Mouse (Mus musculus) heart, embryonic 12.5 days (tissue): ENCODE data around the gene Cap2. TPM values are rescaled to one million over a fixed set of nuclear protein-coding genes. Genes with fewer than 3 reads are reported as not detected.
A peak's percentile ranks its signal among the peaks of the same experiment; 100 is the strongest.

Experiments
- ATAC-seq: fragments of 200-750 bp; cut with Nextera tagmentation; 2 replicates; pipeline ENCODE4 v1.8.0; 2017; ENCODE audit warnings: moderate TSS enrichment, moderate library complexity; ENCODE audit not compliant: insufficient number of reproducible peaks, low FRiP score
- H3K27ac ChIP-seq: fragments of 300-500 bp; sonication (generic); 2 replicates; pipeline ENCODE4 v1.5.1; 2016; ENCODE audit warnings: mild to moderate bottlenecking, moderate library complexity; ENCODE audit not compliant: poor library complexity, severe bottlenecking
- H3K27me3 ChIP-seq: fragments of 300-500 bp; sonication (generic); replicated peaks from 2 replicates; pipeline ENCODE4 v1.6.1; 2016; ENCODE audit warnings: mild to moderate bottlenecking, moderate library complexity
- H3K36me3 ChIP-seq: fragments of 300-500 bp; sonication (generic); 2 replicates; pipeline ENCODE4 v1.6.1; 2016; ENCODE audit warnings: mild to moderate bottlenecking, moderate library complexity
- H3K4me1 ChIP-seq: fragments of 300-500 bp; sonication (generic); replicated peaks from 2 replicates; pipeline ENCODE4 v1.6.1; 2016; ENCODE audit warnings: mild to moderate bottlenecking
- H3K4me2 ChIP-seq: fragments of 300-500 bp; sonication (generic); 2 replicates; pipeline ENCODE4 v1.6.1; 2016; ENCODE audit warnings: mild to moderate bottlenecking, moderate library complexity
- H3K4me3 ChIP-seq: fragments of 300-500 bp; sonication (generic); 2 replicates; pipeline ENCODE4 v1.5.1; 2016; ENCODE audit warnings: mild to moderate bottlenecking
- H3K9ac ChIP-seq: fragments of 300-500 bp; sonication (generic); 2 replicates; pipeline ENCODE4 v1.6.1; 2016; ENCODE audit warnings: mild to moderate bottlenecking, moderate library complexity
- H3K9me3 ChIP-seq: fragments of 300-500 bp; sonication (generic); replicated peaks from 2 replicates; pipeline ENCODE4 v1.6.1; 2016; ENCODE audit warnings: mild to moderate bottlenecking, moderate library complexity
- WGBS: fragments of 180-500 bp; shearing (Covaris S2); methylation state at CpG from one replicate; pipeline ENCODE4 v1.1.7; 2016; 5-methylcytosine and 5-hydroxymethylcytosine counted together
- polyA plus RNA-seq: library from polyadenylated mRNA; unstranded; fragments of >200 nt; fragmentation: Nextera tagmentation; extraction: Ambion mirVana; gene quantifications from 2 replicates; pipeline ENCODE4 v1.2.1, GENCODE M21; 2016

The Cap2 gene
- polyA plus RNA-seq, 1 experiment from 2014 or later, result 177 TPM

DNA sequence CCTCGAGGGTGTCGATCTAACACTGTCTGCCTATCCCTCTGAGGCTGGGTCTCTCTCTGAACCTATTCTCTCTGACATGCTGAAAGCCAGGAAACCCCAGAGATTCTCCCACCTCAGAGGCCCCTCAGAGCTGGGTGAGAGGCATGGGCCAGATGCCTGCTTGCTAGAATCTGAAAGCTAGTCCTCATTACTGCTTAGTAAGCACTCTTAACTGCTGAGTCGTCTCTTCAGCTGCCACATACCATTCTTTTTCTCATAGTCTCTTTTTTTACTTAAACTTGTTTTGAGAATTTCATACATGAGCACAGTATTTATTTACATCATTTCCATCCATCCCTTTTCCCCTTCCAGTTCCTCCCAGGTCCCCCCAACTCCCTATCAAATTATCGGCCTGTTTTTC is 89.2 kb downstream of the Cap2 start:
- no peaks in the 10 kb centered on the region for H3K27me3 ChIP-seq
- H3K36me3 ChIP-seq, result peaks cover 12% of the 10 kb centered on the region
- H3K9me3 ChIP-seq, result no peaks in the 10 kb centered on the region
- no peak overlapping the region for H3K9ac ChIP-seq
- H3K4me3 ChIP-seq, result no peak overlapping the region
- no peak overlapping the region for H3K27ac ChIP-seq
- peaks cover 16% of the 10 kb centered on the region; the same call in 1 of the 2 replicates for H3K4me1 ChIP-seq
- 89% methylated on average over 4 of the region's 4 CpGs for WGBS
- no peak overlapping the region for H3K4me2 ChIP-seq
- no peak for ATAC-seq

- Histone ChIP-seq H3K4me3 (no peak overlapping the region), H3K36me3 (peaks cover 10% of the 10 kb centered on the region), H3K4me1 (no peaks in the 10 kb centered on the region), H3K4me2 (no peak overlapping the region), H3K27ac (no peak overlapping the region), H3K9ac (no peak overlapping the region), H3K27me3 (no peaks in the 10 kb centered on the region), H3K9me3 (no peaks in the 10 kb centered on the region)
- WGBS, result 82% methylated on average over 5 of the region's 5 CpGs
- no peak for ATAC-seq
These were observed 99.0 kb downstream of the Cap2 start for GRCm38 (mm10) chr13:46600694-46601093.

DNA sequence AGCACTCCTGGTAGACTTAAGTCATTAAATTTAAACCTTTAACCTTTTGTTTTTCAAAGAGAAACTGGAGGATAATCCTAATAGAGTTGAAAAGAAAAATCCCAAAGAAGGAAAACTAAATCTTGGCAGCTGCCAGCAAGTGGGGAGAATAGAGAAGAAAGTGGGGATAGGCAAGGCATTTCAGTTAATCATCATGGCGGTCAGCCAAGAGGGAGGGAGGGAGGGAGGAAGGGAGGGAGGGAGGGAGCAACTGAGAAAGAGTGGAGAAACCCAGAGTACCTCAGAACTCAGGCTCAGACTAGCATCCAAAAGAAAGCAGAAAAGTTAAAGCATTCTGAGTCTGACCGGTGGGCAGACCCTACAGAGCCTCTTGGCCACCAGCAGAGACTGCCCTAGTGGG is 99.7 kb downstream of the Cap2 start:
- ATAC-seq, result no peak
- H3K27me3 ChIP-seq, result no peaks in the 10 kb centered on the region
- peaks cover 6% of the 10 kb centered on the region; the same call in 1 of the 2 replicates for H3K36me3 ChIP-seq
- H3K4me1 ChIP-seq, result no peaks in the 10 kb centered on the region
- no peak overlapping the region for H3K4me3 ChIP-seq
- H3K27ac ChIP-seq, result no peak overlapping the region
- no peak overlapping the region for H3K4me2 ChIP-seq
- WGBS, result 56% methylated on average over 2 of the region's 2 CpGs
- H3K9me3 ChIP-seq, result no peaks in the 10 kb centered on the region
- no peak overlapping the region for H3K9ac ChIP-seq

GRCm38 (mm10) chr13:46602674-46603073 is 101.0 kb downstream of the Cap2 start:
- 0 out of 2 replicates have a peak, but pooled peaks cover 3% of the 10 kb centered on the region for H3K36me3 ChIP-seq
- 74% methylated on average over 11 of the region's 11 CpGs for WGBS
- no peak overlapping the region for H3K9ac ChIP-seq
- H3K27ac ChIP-seq, result no peak overlapping the region
- no peak overlapping the region for H3K4me3 ChIP-seq
- no peaks in the 10 kb centered on the region for H3K4me1 ChIP-seq
- H3K4me2 ChIP-seq, result no peak overlapping the region
- no peaks in the 10 kb centered on the region for H3K9me3 ChIP-seq
- ATAC-seq, result no peak
- H3K27me3 ChIP-seq, result no peaks in the 10 kb centered on the region

DNA sequence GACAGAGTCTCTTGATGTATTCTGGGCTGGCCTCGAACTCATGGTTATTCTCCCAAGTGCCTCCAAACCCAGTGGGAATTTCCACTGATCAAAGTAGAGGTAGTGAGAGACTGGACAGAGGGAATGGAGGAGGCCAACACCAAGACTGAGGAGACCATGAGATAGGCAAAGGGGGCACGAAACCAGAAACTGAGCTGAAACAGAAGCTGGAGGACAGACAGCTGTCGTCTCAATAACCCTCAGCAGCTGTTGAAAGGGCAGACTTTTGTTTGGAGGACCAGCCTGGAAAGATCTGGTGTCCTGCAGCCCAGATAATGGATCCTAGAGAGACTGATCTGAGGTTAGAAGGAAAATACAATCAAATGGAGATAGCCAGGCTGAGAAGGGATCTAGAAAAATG is 109.4 kb downstream of the Cap2 start:
- Histone ChIP-seq H3K27ac (peak overlapping the region; percentile 52), H3K4me1 (peaks cover 8% of the 10 kb centered on the region), H3K4me2 (no peak overlapping the region), H3K4me3 (no peak overlapping the region), H3K9me3 (no peaks in the 10 kb centered on the region), H3K36me3 (peaks cover 33% of the 10 kb centered on the region), H3K9ac (no peak overlapping the region), H3K27me3 (no peaks in the 10 kb centered on the region)
- ATAC-seq, result no peak
- WGBS, result 49% methylated on average over 3 of the region's 3 CpGs

- Histone ChIP-seq H3K9me3 (no peaks in the 10 kb centered on the region), H3K27me3 (no peaks in the 10 kb centered on the region), H3K9ac (no peak overlapping the region), H3K4me1 (peaks cover 8% of the 10 kb centered on the region), H3K27ac (no peak overlapping the region), H3K36me3 (peaks cover 40% of the 10 kb centered on the region), H3K4me2 (no peak overlapping the region), H3K4me3 (no peak overlapping the region)
- WGBS, result 70% methylated on average over 6 of the region's 6 CpGs
- no peak for ATAC-seq
These were observed 112.1 kb downstream of the Cap2 start for GRCm38 (mm10) chr13:46613694-46614272.

DNA sequence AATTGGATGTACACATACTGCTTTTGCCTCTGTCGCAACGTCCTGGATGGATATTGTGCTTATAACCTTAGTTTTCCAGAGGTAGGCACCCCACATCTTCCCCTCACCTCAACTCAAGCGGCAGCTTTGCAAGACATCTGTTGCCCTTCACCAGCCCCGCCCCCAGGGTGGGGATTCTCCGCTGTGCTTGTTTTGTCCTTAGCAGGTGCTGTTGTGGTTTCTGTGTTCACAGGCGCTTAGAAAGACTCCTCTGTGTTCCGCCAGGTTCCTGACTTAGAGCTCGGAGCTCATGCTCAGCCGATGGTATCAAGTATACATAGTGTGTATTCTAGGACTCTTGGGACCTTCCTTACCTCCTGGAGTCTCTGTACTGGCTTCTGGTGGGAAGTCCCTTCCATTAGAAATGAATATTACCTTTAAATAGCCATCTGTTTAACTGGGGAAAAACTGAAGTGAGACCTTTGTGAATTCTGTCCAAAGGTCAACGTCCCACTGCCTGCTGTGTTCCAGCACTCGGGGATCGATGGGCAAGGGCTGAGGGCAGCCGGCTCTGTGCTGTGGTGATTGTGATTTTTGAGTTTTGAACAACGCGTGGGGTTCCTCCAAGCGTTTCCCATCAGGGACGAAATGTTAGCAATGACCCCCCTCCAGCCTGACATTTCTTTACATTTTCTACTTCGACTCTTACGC is 115.2 kb downstream of the Cap2 start:
- Histone ChIP-seq H3K4me2 (no peak overlapping the region), H3K27ac (no peak overlapping the region), H3K4me1 (peaks cover 9% of the 10 kb centered on the region), H3K27me3 (no peaks in the 10 kb centered on the region), H3K9me3 (no peaks in the 10 kb centered on the region), H3K9ac (no peak overlapping the region), H3K4me3 (no peak overlapping the region), H3K36me3 (peaks cover 39% of the 10 kb centered on the region)
- ATAC-seq, result no peak
- WGBS, result 88% methylated on average over 19 of the region's 19 CpGs

GRCm38 (mm10) chr13:46619633-46620032 is 118.0 kb downstream of the Cap2 start:
- Histone ChIP-seq H3K9ac (no peak overlapping the region), H3K4me2 (no peak overlapping the region), H3K27me3 (no peaks in the 10 kb centered on the region), H3K9me3 (0 out of 2 replicates have a peak, but pooled peaks cover 4% of the 10 kb centered on the region), H3K36me3 (peaks cover 54% of the 10 kb centered on the region), H3K27ac (no peak overlapping the region), H3K4me1 (peaks cover 9% of the 10 kb centered on the region), H3K4me3 (no peak overlapping the region)
- no peak for ATAC-seq
- WGBS, result 56% methylated on average over 11 of the region's 11 CpGs

DNA sequence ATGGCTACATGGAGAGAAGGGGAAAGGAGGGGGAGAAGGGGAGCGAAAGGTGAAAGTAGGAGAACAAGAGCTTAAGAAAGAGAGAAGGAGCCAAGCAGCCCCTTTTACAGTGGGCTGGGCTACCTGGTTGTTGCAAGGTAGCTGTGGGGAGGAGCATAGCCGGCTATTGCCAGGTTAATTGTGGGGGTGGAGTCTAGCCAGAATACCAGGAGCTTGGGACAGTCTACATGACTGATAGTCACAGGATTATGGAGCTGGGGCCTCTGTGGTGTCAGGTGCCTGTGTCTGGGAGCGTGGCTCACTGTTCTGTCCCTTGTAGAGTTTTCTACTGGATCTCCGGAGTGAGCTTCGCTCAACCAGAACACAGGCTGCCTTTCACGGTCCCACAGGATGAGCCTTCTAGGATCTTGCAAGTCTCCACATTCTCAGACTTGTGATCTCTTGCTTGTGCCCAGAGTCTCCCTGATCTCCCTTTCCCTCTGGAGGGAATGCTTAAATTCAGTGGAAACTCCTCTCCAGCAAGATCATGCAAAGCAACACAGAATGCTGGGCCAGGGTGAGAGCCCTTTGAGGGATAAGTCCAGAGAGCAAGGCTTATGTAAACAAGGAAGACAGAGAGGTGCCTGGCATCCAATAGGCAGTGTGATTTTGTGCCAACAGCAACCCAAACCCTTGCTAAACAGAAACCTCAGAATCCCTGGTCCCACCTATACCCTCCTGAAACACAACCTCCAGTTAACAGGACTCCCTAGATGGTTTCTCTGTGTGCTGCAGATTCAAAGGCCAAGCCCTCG is 119.5 kb downstream of the Cap2 start:
- Histone ChIP-seq H3K9me3 (0 out of 2 replicates have a peak, but pooled peaks cover 4% of the 10 kb centered on the region), H3K27ac (no peak overlapping the region), H3K9ac (no peak overlapping the region), H3K36me3 (peaks cover 55% of the 10 kb centered on the region), H3K4me3 (no peak overlapping the region), H3K4me2 (no peak overlapping the region), H3K27me3 (no peaks in the 10 kb centered on the region), H3K4me1 (peaks cover 9% of the 10 kb centered on the region)
- ATAC-seq, result no peak
- 84% methylated on average over 7 of the region's 7 CpGs for WGBS

DNA sequence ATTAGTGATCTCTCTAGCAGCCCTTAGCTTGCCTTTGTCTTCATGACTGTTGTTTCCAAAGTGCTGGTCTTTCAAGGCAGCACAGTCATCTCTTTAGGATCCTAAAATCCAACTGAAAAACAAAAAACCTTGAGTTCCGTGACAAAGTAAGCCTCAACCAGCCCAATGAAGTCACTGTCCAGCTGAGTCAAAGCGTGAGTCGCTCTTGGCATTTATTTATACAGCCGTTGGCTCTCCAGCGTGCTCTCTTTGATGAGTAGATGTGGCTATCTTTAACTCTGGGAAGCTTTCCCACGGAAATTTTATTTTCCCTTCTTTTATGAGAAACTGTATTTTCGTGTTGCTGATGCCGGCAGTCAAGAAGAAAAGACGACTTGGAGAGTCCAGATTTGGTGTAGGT is 125.0 kb downstream of the Cap2 start:
- no peaks in the 10 kb centered on the region; the same call in 1 of the 2 replicates for H3K4me1 ChIP-seq
- H3K9me3 ChIP-seq, result 0 out of 2 replicates have a peak, but pooled peaks cover 4% of the 10 kb centered on the region
- H3K4me2 ChIP-seq, result no peak overlapping the region
- H3K36me3 ChIP-seq, result peaks cover 53% of the 10 kb centered on the region
- no peak overlapping the region for H3K4me3 ChIP-seq
- WGBS, result 73% methylated on average over 9 of the region's 9 CpGs
- H3K9ac ChIP-seq, result no peak overlapping the region
- no peak for ATAC-seq
- H3K27me3 ChIP-seq, result no peaks in the 10 kb centered on the region
- H3K27ac ChIP-seq, result no peak overlapping the region

DNA sequence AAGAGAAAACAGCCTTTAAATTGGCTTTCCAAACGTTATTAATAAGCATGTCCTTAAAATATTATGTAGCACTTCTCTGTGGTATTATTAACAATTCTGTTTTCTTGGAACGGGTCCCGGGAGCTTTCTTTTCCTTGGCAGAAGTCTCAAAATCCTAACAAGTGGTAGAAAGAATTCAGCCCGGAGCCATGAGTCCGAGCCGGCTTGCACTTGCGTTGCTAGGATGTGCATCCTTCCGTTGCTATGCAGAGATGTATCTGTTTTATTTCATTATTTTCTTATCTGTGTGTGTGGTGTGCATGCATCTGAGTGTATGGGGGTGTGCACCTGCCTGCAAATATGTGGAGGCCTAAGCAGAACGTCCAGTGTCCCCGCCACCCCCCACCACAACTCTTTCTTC is 126.2 kb downstream of the Cap2 start:
- WGBS, result 79% methylated on average over 10 of the region's 10 CpGs
- Histone ChIP-seq H3K4me1 (peaks cover 3% of the 10 kb centered on the region; the same call in 1 of the 2 replicates), H3K4me3 (no peak overlapping the region), H3K9ac (no peak overlapping the region), H3K36me3 (peaks cover 59% of the 10 kb centered on the region), H3K27ac (no peak overlapping the region), H3K4me2 (no peak overlapping the region), H3K9me3 (0 out of 2 replicates have a peak, but pooled peaks cover 4% of the 10 kb centered on the region), H3K27me3 (no peaks in the 10 kb centered on the region)
- ATAC-seq, result no peak
